Mouse (Mus musculus) thymus, postnatal 0 days (tissue): ENCODE results near the gene Phf23. TPM values are rescaled to one million over a fixed set of nuclear protein-coding genes. Genes with fewer than 3 reads are reported as not detected.

Source experiments
- DNase-seq: peaks from one replicate; pipeline ENCODE4 v3.0.0-alpha.2; 2015; ENCODE audit warnings: low spot score
- polyA plus RNA-seq: library from polyadenylated mRNA; unstranded; fragments of >200 nt; fragmentation: Nextera tagmentation; extraction: Ambion mirVana; gene quantifications from 2 replicates; pipeline ENCODE4 v1.2.1, GENCODE M21; 2015

The Phf23 gene
- polyA plus RNA-seq, 1 experiment from 2014 or later = 61.3 TPM

DNA sequence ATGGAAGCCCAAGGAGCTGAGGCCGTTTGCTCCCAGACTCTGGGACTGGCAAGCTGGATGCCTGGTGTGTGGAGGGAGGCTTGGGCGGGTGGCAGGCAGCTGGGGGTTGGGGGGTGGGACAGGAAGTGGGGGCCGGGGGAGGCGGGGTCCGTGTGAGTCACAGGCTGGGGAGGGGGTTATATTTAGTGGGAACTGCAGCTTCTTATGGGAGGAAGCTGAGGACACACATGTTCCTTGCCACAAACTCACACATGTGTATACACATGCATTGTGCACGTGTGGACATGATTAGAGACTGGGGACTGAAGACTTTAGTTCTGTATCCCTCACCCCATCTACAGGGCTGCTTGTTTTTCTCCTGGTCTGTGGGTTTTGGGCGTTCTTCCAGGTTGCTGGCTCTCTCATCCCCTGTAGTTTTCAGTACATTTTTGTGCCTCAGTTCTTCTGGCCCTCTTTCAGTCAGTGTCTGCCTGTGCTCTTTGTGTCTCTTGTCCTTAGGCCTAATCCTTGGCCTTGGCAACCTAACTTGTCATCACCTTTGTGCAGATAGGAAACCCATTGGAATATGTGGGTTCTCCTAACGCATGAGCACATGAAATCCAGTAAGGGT lies 24.6 kb downstream of the Phf23 start:
- peak; percentile 67 for DNase-seq

DNA sequence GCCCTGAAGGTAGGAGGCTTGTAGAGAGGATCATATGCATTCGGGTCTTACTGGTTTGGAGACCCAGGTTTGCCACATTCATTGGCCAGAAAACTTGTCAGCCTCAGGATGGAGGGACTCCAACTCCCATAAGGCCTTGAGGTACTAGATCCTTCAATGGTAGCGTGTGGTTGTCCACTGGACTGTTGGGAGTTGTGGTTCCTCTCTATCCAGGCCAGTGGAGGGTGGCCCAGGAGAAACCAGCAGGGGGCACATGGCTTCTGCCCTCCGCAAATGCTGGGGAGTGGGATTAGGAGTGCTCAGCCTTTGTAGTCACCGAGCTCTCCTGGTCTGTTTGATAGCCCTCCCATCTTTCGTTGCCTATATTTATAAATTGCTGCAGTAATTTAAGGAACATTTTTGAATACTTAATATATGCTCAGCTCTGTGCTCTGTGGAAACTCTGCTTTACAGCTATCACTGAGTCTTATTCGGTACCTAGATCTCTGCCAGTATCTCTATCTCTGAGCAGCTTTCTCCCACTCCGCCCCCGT lies 25.2 kb downstream of the Phf23 start:
- peak; percentile 83 for DNase-seq

DNA sequence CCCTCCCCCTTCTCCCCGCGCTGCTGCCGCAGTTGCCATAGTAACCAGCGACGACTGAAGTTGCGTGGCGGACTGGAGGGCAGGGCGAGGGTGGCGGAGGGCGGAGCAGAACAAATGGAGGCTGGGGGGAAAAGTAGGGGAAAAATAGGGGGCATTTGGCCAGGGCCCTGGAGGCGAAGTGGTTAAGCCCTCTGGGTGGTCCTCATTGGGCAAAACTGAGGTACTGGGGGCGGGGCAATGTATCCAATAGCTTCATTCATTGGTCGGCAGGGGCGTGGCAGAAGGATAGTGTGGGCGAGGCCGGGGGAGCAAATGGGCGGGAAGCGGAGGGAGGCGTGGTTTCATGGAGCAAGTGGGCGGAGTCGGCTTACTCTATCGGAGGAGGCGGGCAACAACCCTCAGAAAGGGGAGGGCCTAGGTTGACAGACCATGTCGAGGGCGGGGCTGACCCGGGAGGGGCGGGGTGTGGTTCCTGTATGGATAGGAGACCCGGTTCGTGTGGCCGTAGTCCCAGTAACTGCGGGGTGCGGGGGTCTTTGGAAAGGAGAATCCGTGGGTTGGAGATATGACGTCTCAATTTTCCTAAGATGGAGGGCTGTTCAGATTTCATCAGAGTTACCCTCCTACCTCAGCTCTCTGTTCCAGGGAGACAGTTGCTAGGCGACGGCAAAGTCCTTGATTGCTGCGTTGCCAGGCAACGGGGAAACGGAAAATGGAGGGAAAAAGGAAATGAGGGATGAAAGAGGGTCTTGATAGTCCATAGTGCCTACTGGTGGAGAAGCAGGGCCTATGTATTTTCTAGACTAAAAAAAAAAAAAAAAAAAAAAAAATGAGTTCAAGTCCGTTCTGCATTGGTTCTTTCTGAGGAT lies 25.9 kb downstream of the Phf23 start:
- peak; percentile 95 for DNase-seq

DNA sequence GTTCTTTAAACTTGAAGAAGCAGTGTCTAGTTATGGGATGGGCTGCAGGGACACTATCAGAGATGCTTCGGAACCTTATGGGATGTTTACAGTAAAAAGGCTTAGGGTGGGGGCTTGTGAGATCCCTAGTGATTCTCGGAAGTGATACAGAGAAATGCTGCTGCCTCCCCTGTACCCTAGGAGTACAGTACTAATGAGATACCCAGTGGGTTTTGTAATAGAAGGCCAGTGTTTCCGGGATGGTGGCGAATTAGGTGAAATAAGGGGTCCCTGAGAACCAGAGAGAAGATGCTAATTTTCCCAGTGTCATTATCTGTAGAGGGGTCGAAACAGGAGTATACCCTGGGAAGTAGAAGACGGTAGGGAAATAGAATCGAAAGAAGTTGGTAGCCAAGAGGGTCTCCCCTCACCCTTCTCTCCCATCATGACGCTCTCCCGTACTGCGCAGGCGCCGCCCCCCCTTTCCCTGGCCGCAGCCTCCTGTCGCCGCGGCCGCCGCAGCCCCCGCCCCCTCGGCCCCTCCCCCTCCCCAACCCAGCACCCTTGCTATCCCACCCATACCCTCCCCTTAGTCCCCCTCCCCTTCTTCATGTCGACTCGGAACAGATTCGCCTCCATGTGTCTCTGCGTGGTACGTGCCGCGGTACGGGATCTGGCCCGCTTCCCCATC lies 28.0 kb downstream of the Phf23 start:
- no peak for DNase-seq

DNA sequence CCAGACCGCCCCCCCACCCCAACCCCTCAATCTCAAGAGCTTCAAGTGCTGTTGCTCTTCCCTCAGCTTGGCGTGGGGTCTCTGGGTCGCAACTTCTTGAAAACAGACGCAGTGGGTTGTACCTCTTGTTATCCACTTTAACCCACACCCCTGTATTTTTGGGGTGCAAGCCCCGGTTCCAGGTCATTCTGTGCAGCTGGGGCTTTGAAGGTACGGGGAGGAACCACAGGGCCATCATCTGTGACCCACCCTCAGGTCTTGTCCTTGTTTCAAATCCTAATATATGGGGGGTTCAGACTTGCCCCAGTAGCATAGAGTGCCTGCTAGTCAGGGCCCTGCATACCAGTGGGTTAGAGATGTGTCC lies 28.6 kb downstream of the Phf23 start:
- no peak for DNase-seq

DNA sequence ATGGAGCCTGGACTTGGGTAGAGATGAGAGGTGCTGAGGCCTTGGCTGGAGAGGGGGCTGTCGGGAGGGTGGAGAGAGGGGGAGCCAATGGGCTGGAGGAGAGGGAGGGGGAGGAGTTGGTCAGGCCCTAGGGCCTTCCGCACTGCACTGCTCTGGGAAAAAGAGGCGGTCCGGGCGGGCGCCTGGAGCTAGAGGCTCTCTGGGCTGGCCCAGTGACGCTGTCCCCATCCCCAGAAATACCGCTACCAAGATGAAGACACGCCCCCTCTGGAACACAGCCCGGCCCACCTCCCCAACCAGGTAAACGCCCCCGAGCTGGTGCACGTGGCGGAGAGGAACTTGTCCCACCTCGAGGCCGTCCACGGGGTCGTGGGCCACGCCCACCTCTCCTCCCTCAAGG lies 31.1 kb downstream of the Phf23 start:
- DNase-seq = no peak

DNA sequence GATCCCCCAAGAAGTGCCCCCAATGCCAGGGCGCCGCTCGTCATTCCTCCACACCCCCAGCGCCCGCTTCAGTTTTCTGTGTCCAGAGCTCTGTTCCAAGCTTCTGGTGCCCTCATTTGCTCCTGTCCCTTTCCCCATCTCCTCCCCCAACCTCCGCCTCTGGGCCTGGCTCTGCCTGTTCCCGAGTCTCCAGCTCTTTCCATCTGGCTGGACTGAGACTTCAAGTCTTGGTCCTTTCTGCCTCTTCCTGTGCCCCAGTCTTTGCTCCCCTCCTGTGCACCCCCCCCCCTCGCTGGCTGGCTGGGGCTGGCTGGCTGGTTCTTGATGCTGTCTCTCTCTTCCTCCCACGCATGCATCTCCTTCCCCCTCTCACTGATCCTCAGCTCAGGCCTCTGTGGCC lies 31.8 kb downstream of the Phf23 start:
- no peak for DNase-seq

DNA sequence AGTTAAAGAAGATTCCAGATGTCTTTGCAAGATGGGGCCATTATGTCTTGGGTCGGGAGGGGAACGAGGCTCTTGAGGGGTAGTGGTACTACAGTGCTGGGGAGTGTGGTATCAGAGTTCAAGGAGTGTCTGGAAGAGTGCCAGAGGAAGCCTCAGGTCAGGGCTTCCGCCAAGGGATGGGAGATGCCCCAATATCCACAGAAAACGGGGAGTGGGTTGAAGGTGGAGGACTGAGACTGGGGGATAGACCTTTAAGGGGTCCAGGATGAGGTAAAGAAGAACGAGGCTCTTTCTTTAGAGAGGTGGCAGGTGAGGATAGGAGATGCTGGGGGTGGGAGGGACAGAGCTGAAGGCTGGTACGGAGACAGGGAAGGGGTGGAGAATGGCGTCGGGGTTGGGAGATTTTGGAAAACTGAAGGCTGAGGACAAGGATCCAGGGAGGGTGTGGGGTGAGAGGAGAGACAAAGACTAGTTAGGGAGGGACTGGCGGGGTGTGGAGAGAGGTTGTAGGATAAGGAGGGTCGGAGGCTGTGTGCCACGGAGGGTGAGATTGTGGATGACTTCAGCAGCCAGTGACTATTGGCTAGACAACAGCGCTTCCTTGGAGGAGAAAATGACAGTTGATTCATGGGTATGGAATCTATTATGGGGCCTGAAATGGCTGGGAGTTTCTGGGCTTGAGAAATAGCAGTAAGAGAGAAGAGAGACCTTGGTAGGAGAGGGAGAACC lies 33.0 kb downstream of the Phf23 start:
- no peak for DNase-seq

DNA sequence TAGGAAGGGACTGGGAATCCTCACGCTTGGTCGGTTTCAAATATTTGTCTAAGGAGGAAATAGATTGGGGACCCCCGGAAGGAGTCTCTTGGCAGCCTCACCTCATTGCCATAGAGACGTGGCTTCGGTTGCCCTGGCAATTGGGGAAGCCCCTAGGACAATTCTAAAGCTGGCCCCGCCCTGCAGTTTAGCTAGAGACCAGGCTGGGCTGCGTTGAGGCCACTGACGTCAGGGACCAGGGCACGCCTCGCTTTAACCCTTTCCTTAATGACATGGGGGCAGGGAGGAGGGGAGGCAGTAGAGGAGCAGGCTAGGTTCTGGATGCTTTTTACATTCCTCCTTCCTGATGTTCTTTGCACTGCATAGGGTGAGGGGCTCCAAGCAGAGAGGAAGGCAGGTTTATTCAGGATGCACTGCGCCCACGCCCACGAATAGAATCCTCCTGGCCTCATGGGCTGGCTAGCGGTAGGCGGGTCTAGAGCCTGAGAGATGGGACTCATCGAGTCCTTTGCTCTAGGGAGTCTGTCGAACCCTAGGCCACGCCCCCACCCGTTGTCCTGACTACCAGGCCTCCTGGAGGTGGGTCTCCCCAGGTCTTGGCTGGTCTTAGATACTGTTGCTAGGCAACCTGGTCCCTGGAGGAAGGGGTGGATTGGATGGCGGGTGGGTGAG lies 33.7 kb downstream of the Phf23 start:
- DNase-seq = peak; percentile 78

DNA sequence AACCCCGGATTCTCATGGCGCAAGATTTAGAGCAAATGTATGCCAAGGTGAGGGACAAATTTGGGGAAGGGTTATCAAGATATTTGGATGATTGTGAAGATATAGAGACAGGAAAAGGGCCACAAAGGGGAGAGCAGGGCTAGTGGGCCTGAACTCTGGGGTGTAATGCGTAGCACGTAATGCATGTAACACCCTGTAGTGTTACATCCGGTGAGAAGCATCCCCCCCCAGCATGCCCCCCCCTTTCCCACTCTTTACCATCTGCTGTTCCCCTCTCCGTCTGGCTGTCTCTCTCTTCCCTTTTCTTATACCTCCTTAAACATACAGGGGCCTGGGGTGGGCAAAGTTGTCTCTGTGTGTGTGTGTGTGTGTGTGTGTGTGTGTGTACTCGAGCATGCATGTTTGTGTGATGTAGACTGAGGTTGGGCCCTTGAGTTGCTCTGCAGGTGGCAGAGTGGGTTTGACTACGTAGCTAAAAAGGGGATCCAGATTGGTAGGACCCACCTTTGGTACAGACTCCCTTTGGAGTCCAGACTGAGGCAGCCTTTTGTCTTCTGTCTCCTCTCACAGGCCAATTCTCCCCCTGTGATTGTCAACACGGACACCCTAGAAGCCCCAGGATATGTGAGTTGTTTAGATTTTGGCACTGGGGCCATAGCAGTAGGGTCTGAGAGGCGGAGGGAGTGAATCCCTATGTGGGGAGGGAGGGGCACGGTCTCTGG lies 34.4 kb downstream of the Phf23 start:
- no peak for DNase-seq

DNA sequence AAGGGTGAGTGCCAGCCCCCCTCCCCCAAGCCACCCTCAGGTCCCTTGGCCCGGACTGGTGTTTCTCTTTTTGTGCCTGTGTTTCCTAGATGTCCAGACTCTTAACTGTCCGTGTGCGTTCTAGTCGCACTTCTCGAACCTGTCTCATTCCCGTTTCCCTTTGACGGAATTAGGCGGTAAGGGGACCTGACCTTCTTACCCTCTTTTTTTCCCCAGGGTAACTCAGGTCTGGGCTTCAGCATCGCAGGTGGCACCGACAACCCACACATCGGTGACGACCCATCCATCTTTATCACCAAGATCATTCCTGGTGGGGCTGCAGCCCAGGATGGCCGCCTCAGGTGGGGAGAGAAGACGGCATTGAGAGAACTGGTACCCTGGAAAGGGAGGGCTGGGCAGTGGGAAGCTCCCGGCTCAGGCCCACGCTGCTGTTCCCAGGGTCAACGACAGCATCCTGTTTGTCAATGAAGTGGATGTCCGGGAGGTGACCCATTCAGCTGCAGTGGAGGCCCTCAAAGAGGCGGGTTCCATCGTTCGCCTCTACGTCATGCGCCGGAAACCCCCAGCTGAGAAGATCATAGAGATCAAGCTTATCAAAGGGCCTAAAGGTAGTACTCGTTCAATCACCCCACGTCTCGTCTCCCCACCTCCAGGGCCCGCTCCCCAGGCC lies 35.2 kb downstream of the Phf23 start:
- no peak for DNase-seq

DNA sequence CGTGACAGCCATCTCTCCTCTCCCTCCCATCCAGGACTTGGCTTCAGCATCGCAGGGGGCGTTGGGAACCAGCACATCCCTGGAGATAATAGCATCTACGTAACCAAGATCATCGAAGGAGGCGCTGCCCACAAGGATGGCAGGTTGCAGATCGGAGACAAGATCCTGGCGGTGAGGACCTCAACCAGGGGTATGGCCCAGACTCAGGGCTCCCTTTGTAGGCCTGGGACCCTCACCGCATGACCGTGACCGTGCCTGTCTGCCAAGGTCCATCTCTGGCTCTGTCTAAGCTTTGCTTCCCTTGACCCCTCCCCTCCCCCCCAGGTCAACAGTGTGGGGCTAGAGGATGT lies 35.7 kb downstream of the Phf23 start:
- no peak for DNase-seq

DNA sequence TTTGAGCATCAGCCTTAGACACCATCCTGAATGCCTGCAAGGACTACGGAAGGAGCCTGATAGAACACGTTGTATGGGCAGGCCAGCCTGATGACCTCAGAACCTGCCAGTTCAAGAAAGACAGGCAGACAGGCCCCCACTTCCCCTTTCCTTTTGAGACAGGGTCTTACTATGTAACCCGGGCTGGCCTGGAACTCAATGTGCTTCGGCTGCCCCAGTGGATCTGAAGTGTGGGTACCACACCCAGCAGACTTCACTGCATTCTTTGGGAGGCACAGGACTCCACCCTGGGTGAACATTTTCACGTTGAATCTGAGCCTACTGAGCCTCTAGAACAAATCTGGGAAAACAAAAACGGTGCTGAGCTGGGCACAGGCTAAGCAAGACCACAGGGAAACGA lies 42.6 kb downstream of the Phf23 start:
- no peak for DNase-seq

DNA sequence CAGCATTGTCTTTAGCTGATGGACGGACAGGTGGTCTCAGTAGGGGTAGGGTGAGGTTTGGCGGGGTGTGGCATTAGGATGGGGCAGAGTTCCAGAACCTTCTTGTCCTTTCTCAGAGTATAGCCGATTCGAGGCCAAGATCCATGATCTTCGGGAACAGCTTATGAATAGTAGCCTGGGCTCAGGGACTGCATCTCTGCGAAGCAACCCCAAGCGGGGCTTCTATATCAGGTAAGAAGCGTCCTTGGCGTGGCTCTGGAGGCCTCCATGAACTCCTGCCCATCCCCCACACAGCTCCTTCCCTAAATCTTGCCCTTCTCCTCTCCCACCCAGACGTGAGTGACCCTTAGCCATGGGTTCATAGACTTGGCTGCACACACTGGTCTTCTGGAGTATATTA lies 44.1 kb downstream of the Phf23 start:
- no peak for DNase-seq

DNA sequence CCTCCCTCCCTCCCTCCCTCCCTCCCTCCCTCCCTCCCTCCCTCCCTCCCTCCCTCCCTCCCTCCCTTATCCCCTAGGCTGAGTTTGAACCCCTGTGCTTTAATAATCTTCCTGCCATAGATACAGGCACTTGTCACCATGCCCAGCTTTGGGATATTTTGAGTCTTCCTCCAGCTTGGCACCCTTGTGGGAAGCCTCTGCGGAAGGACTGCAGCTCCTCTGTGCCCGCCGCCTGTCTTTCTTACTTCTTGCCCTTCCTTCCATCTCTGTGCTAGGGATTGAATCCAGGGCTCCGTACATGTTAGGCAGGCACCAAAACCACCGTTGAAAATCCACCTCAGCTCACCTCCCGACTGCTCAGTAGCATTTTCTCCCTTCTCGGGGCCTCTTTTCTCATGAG lies 44.6 kb downstream of the Phf23 start:
- no peak for DNase-seq

DNA sequence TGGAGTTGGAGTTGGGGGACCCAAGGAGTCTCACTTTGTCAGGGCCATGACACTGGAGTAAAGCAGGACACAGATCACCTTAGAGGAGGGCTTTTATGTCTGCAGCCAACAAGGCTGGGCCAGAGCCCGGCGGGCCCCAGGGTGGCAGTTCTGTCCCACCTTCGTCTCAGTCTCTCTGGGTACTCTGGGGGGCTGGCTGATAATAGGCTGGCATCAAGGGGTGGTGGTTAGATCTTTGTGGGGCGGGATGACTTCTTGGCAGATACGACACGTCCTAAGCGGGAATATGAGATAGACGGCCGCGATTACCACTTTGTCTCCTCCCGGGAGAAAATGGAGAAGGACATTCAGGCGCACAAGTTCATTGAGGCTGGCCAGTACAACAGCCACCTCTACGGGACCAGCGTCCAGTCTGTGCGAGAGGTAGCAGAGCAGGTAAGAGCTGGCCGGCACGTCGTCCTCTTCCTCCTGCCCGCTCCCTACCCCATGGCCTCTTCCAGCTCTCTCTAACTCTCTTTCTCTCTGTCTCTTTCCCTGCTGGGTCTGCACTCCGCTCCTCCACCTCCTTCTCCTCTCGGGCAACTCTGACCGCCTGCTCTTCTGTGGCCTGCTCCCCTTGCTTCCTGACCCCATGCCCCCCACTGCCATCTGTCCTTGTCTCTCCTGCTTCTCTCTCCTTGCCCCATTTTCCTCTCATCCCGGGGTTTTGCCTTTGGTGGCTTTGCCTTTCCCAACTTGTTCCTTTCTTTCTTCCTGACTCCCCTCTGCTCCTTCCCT lies 46.9 kb downstream of the Phf23 start:
- no peak for DNase-seq

DNA sequence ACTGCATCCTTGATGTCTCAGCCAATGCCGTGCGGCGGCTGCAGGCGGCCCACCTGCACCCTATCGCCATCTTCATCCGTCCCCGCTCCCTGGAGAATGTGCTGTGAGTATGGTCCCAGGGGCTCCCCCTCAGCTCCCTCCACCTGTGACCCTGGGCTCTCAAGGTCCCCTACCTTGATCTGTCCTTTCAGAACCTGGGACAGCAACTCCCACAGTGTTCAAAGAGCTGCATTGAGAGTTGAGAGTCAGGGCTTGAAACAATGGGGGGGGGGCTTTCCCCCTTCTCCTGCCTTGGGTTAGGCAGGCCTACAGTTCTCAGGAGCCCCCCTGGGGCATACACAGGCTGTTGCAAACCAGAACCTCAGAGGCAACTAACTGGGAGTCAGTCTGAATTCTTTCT lies 48.1 kb downstream of the Phf23 start:
- DNase-seq = no peak

DNA sequence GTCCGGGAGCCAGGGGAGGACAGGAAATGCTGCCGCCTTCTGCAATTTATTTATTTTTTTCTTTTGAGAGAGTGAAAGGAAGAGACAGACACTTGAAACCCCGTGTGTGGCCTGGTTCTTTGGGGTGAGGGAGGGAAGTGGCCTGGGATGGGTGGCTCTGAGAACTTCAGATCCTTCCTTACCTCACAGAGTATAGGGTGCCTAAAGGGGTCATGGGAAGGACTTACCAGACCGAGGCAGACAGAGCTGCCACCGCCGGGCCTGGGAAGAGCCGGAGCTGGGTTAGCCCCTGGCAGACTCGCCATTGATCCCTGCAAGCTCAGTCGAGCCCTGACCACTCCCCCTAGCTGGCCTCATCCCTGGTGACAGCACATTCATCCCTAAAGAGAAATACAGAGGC lies 49.9 kb downstream of the Phf23 start:
- no peak for DNase-seq

DNA sequence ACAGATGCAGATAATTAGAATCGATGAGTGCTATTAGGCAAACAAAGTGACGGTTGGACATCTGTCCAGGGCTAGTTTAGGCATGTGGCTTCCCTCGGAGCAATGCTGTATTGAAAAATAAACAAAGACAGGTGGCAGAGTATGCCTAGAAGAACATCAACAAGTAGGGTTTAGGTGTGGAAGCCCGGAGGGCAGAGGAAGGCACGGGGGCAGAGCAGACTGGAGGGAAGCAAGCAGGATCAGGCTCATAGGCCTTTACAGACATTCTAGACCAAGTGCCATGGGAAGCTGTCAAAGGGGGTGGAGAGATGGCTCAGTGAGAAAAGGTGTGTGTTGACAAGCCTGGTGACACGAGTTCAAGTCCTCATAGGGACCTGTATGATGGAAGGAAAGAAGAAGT lies 53.8 kb downstream of the Phf23 start:
- no peak for DNase-seq
